Mouse (Mus musculus) neural tube, embryonic 13.5 days (tissue): ENCODE measurements at regions not wholly inside any gene's neighbourhood (a gene's known extent, or its start where the extent isn't known, plus 50 kb on each side); places are given as distances from the start of the nearest gene placed in this dataset.
"Not testable (repeated sequence)": the region's sequence is repeated elsewhere in the genome, so short reads cannot be mapped to it uniquely, and the experiment has no call there.

Experiments
- ATAC-seq: fragments of 200-750 bp; cut with Nextera tagmentation; 2 replicates; pipeline ENCODE4 v1.8.0; 2017; ENCODE audit warnings: low read depth, mild to moderate bottlenecking, moderate TSS enrichment, moderate library complexity
- H3K27ac ChIP-seq: fragments of 300-500 bp; sonication (generic); replicated peaks from 2 replicates; pipeline ENCODE4 v1.5.1; 2015; ENCODE audit warnings: moderate library complexity, mild to moderate bottlenecking, inconsistent platforms
- H3K27me3 ChIP-seq: fragments of 300-500 bp; sonication (generic); 2 replicates; pipeline ENCODE4 v1.6.1; 2015; ENCODE audit warnings: mild to moderate bottlenecking, inconsistent platforms
- H3K36me3 ChIP-seq: fragments of 300-500 bp; sonication (generic); 2 replicates; pipeline ENCODE4 v1.6.1; 2015; ENCODE audit warnings: mild to moderate bottlenecking, inconsistent platforms
- H3K4me1 ChIP-seq: fragments of 300-500 bp; sonication (generic); replicated peaks from 2 replicates; pipeline ENCODE4 v1.6.1; 2015; ENCODE audit warnings: inconsistent platforms
- H3K4me2 ChIP-seq: fragments of 300-500 bp; sonication (generic); 2 replicates; pipeline ENCODE4 v1.6.1; 2015; ENCODE audit warnings: inconsistent platforms, mild to moderate bottlenecking, moderate library complexity
- H3K4me3 ChIP-seq: fragments of 300-500 bp; sonication (generic); 2 replicates; pipeline ENCODE4 v1.5.1; 2015; ENCODE audit warnings: mild to moderate bottlenecking, inconsistent platforms
- H3K9ac ChIP-seq: fragments of 300-500 bp; sonication (generic); 2 replicates; pipeline ENCODE4 v1.6.1; 2015; ENCODE audit warnings: moderate library complexity, mild to moderate bottlenecking, inconsistent platforms
- H3K9me3 ChIP-seq: fragments of 300-500 bp; sonication (generic); 2 replicates; pipeline ENCODE4 v1.6.1; 2016; ENCODE audit warnings: inconsistent platforms
- WGBS: fragments of 180-500 bp; shearing (Covaris S2); methylation state at CpG from one replicate; pipeline ENCODE4 v1.1.7; 2015; 5-methylcytosine and 5-hydroxymethylcytosine counted together

- not testable (repeated sequence) for H3K36me3 ChIP-seq, H3K9me3 ChIP-seq, H3K27ac ChIP-seq, H3K4me2 ChIP-seq, ATAC-seq, H3K4me1 ChIP-seq, H3K4me3 ChIP-seq, H3K9ac ChIP-seq, H3K27me3 ChIP-seq
- WGBS, result 89% methylated on average over 5 of the region's 5 CpGs
Measured at GRCm38 (mm10) chr8:103686233-103686632, 415.2 kb upstream of the Cdh5 start.

- no peak overlapping the region for H3K4me3 ChIP-seq
- 94% methylated on average over 1 of the region's 1 CpGs for WGBS
- no peaks in the 10 kb centered on the region for H3K4me1 ChIP-seq
- no peak overlapping the region for H3K27ac ChIP-seq
- no peak for ATAC-seq
- H3K9ac ChIP-seq, result no peak overlapping the region
- no peaks in the 10 kb centered on the region for H3K27me3 ChIP-seq
- no peaks in the 10 kb centered on the region for H3K9me3 ChIP-seq
- no peaks in the 10 kb centered on the region for H3K36me3 ChIP-seq
- H3K4me2 ChIP-seq, result no peak overlapping the region
Measured at GRCm38 (mm10) chr8:103690438-103690837, 411.0 kb upstream of the Cdh5 start.

- no peaks in the 10 kb centered on the region for H3K27me3 ChIP-seq
- H3K4me2 ChIP-seq, result no peak overlapping the region
- H3K4me3 ChIP-seq, result no peak overlapping the region
- 94% methylated on average over 8 of the region's 8 CpGs for WGBS
- no peak for ATAC-seq
- no peak overlapping the region for H3K27ac ChIP-seq
- no peaks in the 10 kb centered on the region for H3K36me3 ChIP-seq
- H3K4me1 ChIP-seq, result no peaks in the 10 kb centered on the region
- no peak overlapping the region for H3K9ac ChIP-seq
- no peaks in the 10 kb centered on the region for H3K9me3 ChIP-seq
Measured at GRCm38 (mm10) chr8:103693531-103693930, 407.9 kb upstream of the Cdh5 start.

GRCm38 (mm10) chr8:103694331-103694891 lies 407.0 kb upstream of the Cdh5 start:
- Histone ChIP-seq H3K4me1 (no peaks in the 10 kb centered on the region), H3K27me3 (no peaks in the 10 kb centered on the region), H3K36me3 (no peaks in the 10 kb centered on the region), H3K27ac (no peak overlapping the region), H3K4me2 (no peak overlapping the region), H3K4me3 (no peak overlapping the region), H3K9me3 (no peaks in the 10 kb centered on the region), H3K9ac (no peak overlapping the region)
- ATAC-seq, result no peak
- 80% methylated on average over 7 of the region's 7 CpGs for WGBS

GRCm38 (mm10) chr8:103699016-103699520 lies 402.4 kb upstream of the Cdh5 start:
- no peak overlapping the region for H3K4me3 ChIP-seq
- no peaks in the 10 kb centered on the region for H3K36me3 ChIP-seq
- no peak overlapping the region for H3K4me2 ChIP-seq
- no peaks in the 10 kb centered on the region for H3K9me3 ChIP-seq
- H3K27ac ChIP-seq, result no peak overlapping the region
- no peak for ATAC-seq
- H3K27me3 ChIP-seq, result no peaks in the 10 kb centered on the region
- no peak overlapping the region for H3K9ac ChIP-seq
- H3K4me1 ChIP-seq, result no peaks in the 10 kb centered on the region
- 77% methylated on average over 1 of the region's 1 CpGs for WGBS

GRCm38 (mm10) chr8:103702236-103702635 lies 399.2 kb upstream of the Cdh5 start:
- no peak for ATAC-seq
- no peaks in the 10 kb centered on the region for H3K4me1 ChIP-seq
- H3K9ac ChIP-seq, result no peak overlapping the region
- H3K36me3 ChIP-seq, result no peaks in the 10 kb centered on the region
- H3K9me3 ChIP-seq, result peaks cover 3% of the 10 kb centered on the region; the same call in 1 of the 2 replicates
- H3K27ac ChIP-seq, result no peak overlapping the region
- H3K27me3 ChIP-seq, result no peaks in the 10 kb centered on the region
- 76% methylated on average over 2 of the region's 2 CpGs for WGBS
- no peak overlapping the region for H3K4me3 ChIP-seq
- H3K4me2 ChIP-seq, result no peak overlapping the region

- H3K9ac ChIP-seq, result no peak overlapping the region
- H3K27ac ChIP-seq, result no peak overlapping the region
- H3K27me3 ChIP-seq, result no peaks in the 10 kb centered on the region
- no peaks in the 10 kb centered on the region for H3K4me1 ChIP-seq
- 86% methylated on average over 2 of the region's 2 CpGs for WGBS
- no peak for ATAC-seq
- peaks cover 3% of the 10 kb centered on the region; the same call in 1 of the 2 replicates for H3K9me3 ChIP-seq
- H3K4me3 ChIP-seq, result no peak overlapping the region
- H3K4me2 ChIP-seq, result no peak overlapping the region
- no peaks in the 10 kb centered on the region for H3K36me3 ChIP-seq
Measured at GRCm38 (mm10) chr8:103706084-103706483, 395.3 kb upstream of the Cdh5 start.

- WGBS, result 80% methylated on average over 7 of the region's 7 CpGs
- not testable (repeated sequence) for H3K9me3 ChIP-seq, ATAC-seq, H3K27ac ChIP-seq, H3K4me1 ChIP-seq, H3K27me3 ChIP-seq, H3K4me3 ChIP-seq, H3K36me3 ChIP-seq, H3K4me2 ChIP-seq, H3K9ac ChIP-seq
Measured at GRCm38 (mm10) chr8:103710871-103711270, 390.6 kb upstream of the Cdh5 start.

- Histone ChIP-seq H3K27me3 (no peaks in the 10 kb centered on the region), H3K4me2 (no peak overlapping the region), H3K36me3 (no peaks in the 10 kb centered on the region), H3K4me1 (no peaks in the 10 kb centered on the region), H3K4me3 (no peak overlapping the region), H3K27ac (no peak overlapping the region), H3K9me3 (no peaks in the 10 kb centered on the region), H3K9ac (no peak overlapping the region)
- ATAC-seq, result no peak
- WGBS, result 84% methylated on average over 4 of the region's 4 CpGs
Measured at GRCm38 (mm10) chr8:103717723-103718122, 383.7 kb upstream of the Cdh5 start.

- H3K9me3 ChIP-seq, result no peaks in the 10 kb centered on the region
- 92% methylated on average over 3 of the region's 3 CpGs for WGBS
- no peaks in the 10 kb centered on the region for H3K4me1 ChIP-seq
- H3K36me3 ChIP-seq, result no peaks in the 10 kb centered on the region
- no peak overlapping the region for H3K4me2 ChIP-seq
- H3K4me3 ChIP-seq, result no peak overlapping the region
- no peak overlapping the region for H3K27ac ChIP-seq
- H3K9ac ChIP-seq, result no peak overlapping the region
- ATAC-seq, result no peak
- no peaks in the 10 kb centered on the region for H3K27me3 ChIP-seq
Measured at GRCm38 (mm10) chr8:103733466-103733865, 368.0 kb upstream of the Cdh5 start.

GRCm38 (mm10) chr8:103738330-103738729 lies 363.1 kb upstream of the Cdh5 start:
- Histone ChIP-seq H3K27me3 (no peaks in the 10 kb centered on the region), H3K4me2 (no peak overlapping the region), H3K9ac (no peak overlapping the region), H3K4me1 (no peaks in the 10 kb centered on the region), H3K36me3 (no peaks in the 10 kb centered on the region), H3K4me3 (no peak overlapping the region), H3K27ac (no peak overlapping the region), H3K9me3 (no peaks in the 10 kb centered on the region)
- no peak for ATAC-seq
- WGBS, result 80% methylated on average over 8 of the region's 8 CpGs

- no peak for ATAC-seq
- H3K4me1 ChIP-seq, result no peaks in the 10 kb centered on the region
- no peak overlapping the region for H3K4me2 ChIP-seq
- H3K27me3 ChIP-seq, result no peaks in the 10 kb centered on the region
- H3K4me3 ChIP-seq, result no peak overlapping the region
- WGBS, result 75% methylated on average over 8 of the region's 8 CpGs
- H3K9me3 ChIP-seq, result no peaks in the 10 kb centered on the region
- no peaks in the 10 kb centered on the region for H3K36me3 ChIP-seq
- no peak overlapping the region for H3K27ac ChIP-seq
- H3K9ac ChIP-seq, result no peak overlapping the region
Measured at GRCm38 (mm10) chr8:103741395-103741794, 360.0 kb upstream of the Cdh5 start.

- no peak for ATAC-seq
- no peaks in the 10 kb centered on the region for H3K27me3 ChIP-seq
- H3K9me3 ChIP-seq, result no peaks in the 10 kb centered on the region
- H3K36me3 ChIP-seq, result no peaks in the 10 kb centered on the region
- no peak overlapping the region for H3K4me3 ChIP-seq
- H3K4me2 ChIP-seq, result no peak overlapping the region
- no peak overlapping the region for H3K9ac ChIP-seq
- WGBS, result 79% methylated on average over 4 of the region's 4 CpGs
- H3K27ac ChIP-seq, result no peak overlapping the region
- H3K4me1 ChIP-seq, result no peaks in the 10 kb centered on the region; the same call in 1 of the 2 replicates
Measured at GRCm38 (mm10) chr8:103748734-103749133, 352.7 kb upstream of the Cdh5 start.
